Mouse (Mus musculus) spleen, adult 2 months (tissue): ENCODE results near the gene Negr1.

Experiments used
- CTCF ChIP-seq: fragments of 200-500 bp; IDR thresholded peaks from 2 replicates; pipeline ENCODE4 v1.5.1; 2011; ENCODE audit warnings: mild to moderate bottlenecking, inconsistent platforms; ENCODE audit not compliant: insufficient read depth, insufficient read length, insufficient replicate concordance; ENCODE audit errors: extremely low read depth
- POLR2A ChIP-seq: fragments of 200-500 bp; IDR thresholded peaks from 2 replicates; pipeline ENCODE4 v1.6.1; 2011; ENCODE audit warnings: low read depth, low read length, inconsistent platforms

GRCm38 (mm10) chr3:156560766-156561165 lies 828 bp upstream of the Negr1 start:
- TF ChIP-seq CTCF (no peak), POLR2A (no peak)
